Mouse (Mus musculus) midbrain, embryonic 16.5 days (tissue): ENCODE measurements around the gene Tgfbr1. TPM values are rescaled to one million over a fixed set of nuclear protein-coding genes. Genes with fewer than 3 reads are reported as not detected.

Experiments used
- ATAC-seq: fragments of 200-750 bp; cut with Nextera tagmentation; 2 replicates; pipeline ENCODE4 v1.8.0; 2017; ENCODE audit warnings: moderate TSS enrichment
- H3K27ac ChIP-seq: fragments of 300-500 bp; sonication (generic); 2 replicates; pipeline ENCODE4 v1.5.1; 2014; ENCODE audit warnings: mild to moderate bottlenecking, low read length, mixed read lengths
- H3K27me3 ChIP-seq: fragments of 300-500 bp; sonication (generic); 2 replicates; pipeline ENCODE4 v1.6.1; 2014; ENCODE audit warnings: low read depth, low read length, mixed read lengths; ENCODE audit not compliant: control insufficient read depth, insufficient read depth
- H3K36me3 ChIP-seq: fragments of 300-500 bp; sonication (generic); 2 replicates; pipeline ENCODE4 v1.6.1; 2014; ENCODE audit warnings: mild to moderate bottlenecking, low read length, moderate library complexity, mixed read lengths; ENCODE audit not compliant: control insufficient read depth, insufficient read depth
- H3K4me1 ChIP-seq: fragments of 300-500 bp; sonication (generic); 2 replicates; pipeline ENCODE4 v1.6.1; 2014; ENCODE audit warnings: mild to moderate bottlenecking, low read length, mixed read lengths; ENCODE audit not compliant: control insufficient read depth, insufficient read depth
- H3K4me2 ChIP-seq: fragments of 300-500 bp; sonication (generic); 2 replicates; pipeline ENCODE4 v1.6.1; 2014; ENCODE audit warnings: mild to moderate bottlenecking, low read length, mixed read lengths
- H3K4me3 ChIP-seq: fragments of 300-500 bp; sonication (generic); 2 replicates; pipeline ENCODE4 v1.5.1; 2014; ENCODE audit warnings: low read depth, mild to moderate bottlenecking, low read length, moderate library complexity, mixed read lengths
- H3K9ac ChIP-seq: fragments of 300-500 bp; sonication (generic); 2 replicates; pipeline ENCODE4 v1.6.1; 2014; ENCODE audit warnings: low read depth, low read length, mixed read lengths
- H3K9me3 ChIP-seq: fragments of 300-500 bp; sonication (generic); replicated peaks from 2 replicates; pipeline ENCODE4 v1.6.1; 2014; ENCODE audit warnings: mild to moderate bottlenecking, low read length, mixed read lengths; ENCODE audit not compliant: control insufficient read depth, poor library complexity, severe bottlenecking
- WGBS: fragments of 180-500 bp; shearing (Covaris S2); extraction: QIAGEN DNeasy Blood & Tissue Kit; methylation state at CpG from one replicate; pipeline ENCODE4 v1.1.7; 2014; 5-methylcytosine and 5-hydroxymethylcytosine counted together
- polyA plus RNA-seq: library from polyadenylated mRNA; unstranded; fragments of >200 nt; fragmentation: Nextera tagmentation; extraction: Ambion mirVana; gene quantifications from 2 replicates; pipeline ENCODE4 v1.2.1, GENCODE M21; 2015

Tgfbr1 gene
- polyA plus RNA-seq: 30.2 and 37.8 TPM in 2 replicates

DNA sequence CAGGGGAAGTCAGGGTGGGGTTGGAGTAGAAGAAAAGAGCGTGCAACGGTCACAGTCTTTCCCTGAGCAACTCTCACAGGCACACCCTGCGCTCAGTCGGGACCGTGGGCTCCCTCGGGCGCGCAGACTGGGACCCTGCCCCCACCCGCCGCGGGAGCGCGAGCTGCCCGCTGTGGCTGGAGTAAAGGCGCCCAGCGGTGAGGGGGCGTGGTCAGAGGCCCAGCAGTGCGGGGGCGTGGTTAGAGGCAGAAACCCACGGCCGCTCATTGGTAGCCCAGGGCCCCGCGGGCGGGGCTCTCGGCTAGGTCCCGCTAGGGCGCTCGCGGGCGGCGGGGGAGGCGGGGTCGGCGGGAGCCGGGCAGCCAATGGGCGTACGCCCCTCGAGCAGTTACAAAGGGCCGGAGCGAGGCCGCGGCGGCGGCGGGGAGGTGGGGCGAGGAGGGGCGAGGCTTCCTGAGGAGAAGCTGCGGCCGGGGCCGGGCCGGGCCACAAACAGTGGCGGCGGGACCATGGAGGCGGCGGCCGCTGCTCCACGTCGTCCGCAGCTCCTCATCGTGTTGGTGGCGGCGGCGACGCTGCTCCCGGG is at the start of gene Tgfbr1:
Tgfbr1 (plus strand) TSS at position 420 of the 586 bp plus-strand sequence.
- ATAC-seq: peak; percentile 97
- peaks cover 24% of the 10 kb centered on the region for H3K4me1 ChIP-seq
- 0% methylated on average over 47 of the region's 65 CpGs for WGBS
- no peaks in the 10 kb centered on the region for H3K36me3 ChIP-seq
- H3K27ac ChIP-seq: peak within 1 kb of the TSS; percentile 87
- peak within 1 kb of the TSS; percentile 96 for H3K4me2 ChIP-seq
- no peaks in the 10 kb centered on the region for H3K9me3 ChIP-seq
- no peaks in the 10 kb centered on the region for H3K27me3 ChIP-seq
- H3K9ac ChIP-seq: peak within 1 kb of the TSS; percentile 90
- peak within 1 kb of the TSS; percentile 79 for H3K4me3 ChIP-seq

DNA sequence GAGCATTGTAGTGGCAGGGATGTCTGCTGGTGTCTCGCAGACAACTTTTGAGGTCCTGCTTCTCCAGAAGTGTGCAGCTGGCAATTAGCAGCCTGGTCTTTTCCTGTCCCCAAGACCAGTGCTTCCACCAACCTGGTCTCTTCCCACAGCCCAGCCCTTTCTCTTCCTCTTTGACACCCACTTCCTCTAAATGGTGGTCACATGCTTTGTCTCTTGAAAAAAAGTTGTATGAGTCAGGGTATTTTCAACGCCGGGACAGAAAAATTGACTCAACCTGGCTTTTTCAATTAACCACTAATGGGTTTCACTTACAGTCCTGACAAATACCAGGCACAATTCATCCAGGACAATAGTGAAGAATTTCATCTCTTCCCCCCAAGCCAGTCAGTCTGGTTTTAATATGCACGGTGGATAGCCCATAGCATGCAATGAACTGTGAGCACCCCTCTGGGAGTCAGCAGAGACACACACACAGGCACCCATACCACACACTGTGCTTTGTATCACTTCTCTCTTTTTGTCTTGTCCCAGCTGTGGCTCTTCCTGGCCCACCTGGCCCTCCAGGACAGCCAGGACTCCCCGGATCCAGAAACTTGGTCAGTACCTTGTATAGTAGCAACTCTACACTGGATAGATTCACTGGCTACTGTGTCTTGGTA is 49.6 kb upstream of the Tgfbr1 start:
- WGBS: 78% methylated on average over 5 of the region's 5 CpGs
- H3K4me1 ChIP-seq: no peaks in the 10 kb centered on the region
- no peak overlapping the region for H3K9ac ChIP-seq
- H3K27me3 ChIP-seq: no peaks in the 10 kb centered on the region
- H3K9me3 ChIP-seq: no peaks in the 10 kb centered on the region; the same call in 1 of the 2 replicates
- H3K27ac ChIP-seq: no peak overlapping the region
- peaks cover 7% of the 10 kb centered on the region; the same call in 1 of the 2 replicates for H3K36me3 ChIP-seq
- no peak for ATAC-seq
- H3K4me2 ChIP-seq: no peak overlapping the region
- H3K4me3 ChIP-seq: no peak overlapping the region

DNA sequence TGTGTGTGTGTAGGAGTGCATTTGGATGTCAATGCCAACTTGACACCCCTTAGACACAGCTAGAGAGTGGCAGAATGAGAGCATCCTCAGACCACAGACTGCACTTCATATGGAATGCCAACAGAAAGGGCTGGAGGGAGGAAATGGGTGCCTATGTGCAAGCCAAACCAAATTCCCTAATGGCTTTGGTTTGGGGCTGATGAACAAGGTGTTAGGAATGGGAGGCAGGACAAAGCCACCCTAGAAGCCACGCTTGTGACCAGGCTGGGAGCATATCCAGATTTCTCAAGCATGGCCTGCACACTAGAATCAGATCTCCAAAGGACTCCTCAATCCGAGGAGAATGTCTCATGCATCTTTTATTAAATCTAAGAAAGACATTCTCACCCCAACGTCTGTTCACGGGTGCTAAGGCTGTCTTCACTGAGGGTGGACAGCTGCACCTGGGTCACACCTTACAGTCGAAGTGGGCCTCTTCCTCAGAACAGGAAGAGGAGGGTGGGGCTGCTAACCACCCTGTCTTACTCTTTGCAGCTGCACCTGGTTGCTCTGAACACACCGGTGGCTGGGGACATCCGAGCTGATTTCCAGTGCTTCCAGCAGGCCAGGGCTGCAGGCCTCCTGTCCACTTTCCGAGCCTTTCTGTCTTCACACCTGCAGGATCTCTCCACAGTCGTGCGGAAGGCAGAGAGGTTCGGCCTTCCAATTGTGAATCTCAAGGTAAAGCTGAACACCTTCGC is 43.0 kb upstream of the Tgfbr1 start:
- Histone ChIP-seq H3K4me1 (no peaks in the 10 kb centered on the region), H3K4me2 (no peak overlapping the region), H3K36me3 (no peaks in the 10 kb centered on the region), H3K9ac (no peak overlapping the region), H3K9me3 (no peaks in the 10 kb centered on the region), H3K4me3 (no peak overlapping the region), H3K27me3 (no peaks in the 10 kb centered on the region), H3K27ac (no peak overlapping the region)
- no peak for ATAC-seq
- WGBS: 89% methylated on average over 12 of the region's 12 CpGs

DNA sequence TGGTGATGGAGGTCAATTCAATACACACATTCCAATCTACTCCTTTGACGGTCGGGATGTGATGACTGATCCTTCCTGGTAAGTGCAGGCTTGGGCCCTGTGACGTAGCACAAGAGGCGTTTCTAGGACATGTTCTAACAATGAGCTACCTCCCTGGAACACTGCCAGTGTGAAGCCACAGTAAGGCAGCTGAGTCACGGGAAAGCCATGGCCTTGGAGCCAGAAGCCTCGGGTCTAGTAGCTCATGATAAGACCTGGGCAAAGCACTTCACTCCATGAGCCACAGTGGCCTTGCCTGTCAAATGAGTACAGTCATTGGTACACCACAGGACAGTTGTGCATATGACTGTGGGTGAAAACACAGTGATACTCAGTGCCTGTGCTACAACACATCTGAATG is 42.2 kb upstream of the Tgfbr1 start:
- Histone ChIP-seq H3K4me3 (no peak overlapping the region), H3K36me3 (no peaks in the 10 kb centered on the region), H3K27ac (no peak overlapping the region), H3K9me3 (no peaks in the 10 kb centered on the region), H3K4me2 (no peak overlapping the region), H3K27me3 (no peaks in the 10 kb centered on the region), H3K4me1 (no peaks in the 10 kb centered on the region), H3K9ac (no peak overlapping the region)
- ATAC-seq: no peak
- WGBS: 76% methylated on average over 6 of the region's 6 CpGs

DNA sequence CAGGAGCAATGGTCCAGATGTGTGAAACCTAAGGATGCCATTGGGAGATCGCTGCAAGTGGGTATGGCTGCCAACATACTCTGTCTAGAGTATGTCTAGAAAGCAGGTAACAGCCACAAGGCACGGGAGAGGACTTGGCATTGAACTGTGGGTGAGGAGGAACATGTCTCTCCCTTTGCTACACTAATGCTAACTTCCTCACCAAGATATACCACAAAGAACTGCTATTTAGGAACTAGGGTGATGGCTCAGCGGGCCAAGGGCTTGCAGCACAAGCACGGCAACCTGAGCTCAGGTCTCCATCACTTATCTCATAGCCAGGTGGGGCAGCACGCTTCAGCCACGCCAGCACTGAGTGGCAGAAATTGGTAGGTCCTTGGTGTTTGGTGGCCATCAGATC is 41.6 kb upstream of the Tgfbr1 start:
- WGBS: 95% methylated on average over 6 of the region's 6 CpGs
- no peaks in the 10 kb centered on the region for H3K9me3 ChIP-seq
- no peaks in the 10 kb centered on the region for H3K36me3 ChIP-seq
- H3K4me1 ChIP-seq: no peaks in the 10 kb centered on the region
- H3K4me2 ChIP-seq: no peak overlapping the region
- H3K4me3 ChIP-seq: no peak overlapping the region
- no peak overlapping the region for H3K9ac ChIP-seq
- no peaks in the 10 kb centered on the region for H3K27me3 ChIP-seq
- H3K27ac ChIP-seq: no peak overlapping the region
- no peak for ATAC-seq

DNA sequence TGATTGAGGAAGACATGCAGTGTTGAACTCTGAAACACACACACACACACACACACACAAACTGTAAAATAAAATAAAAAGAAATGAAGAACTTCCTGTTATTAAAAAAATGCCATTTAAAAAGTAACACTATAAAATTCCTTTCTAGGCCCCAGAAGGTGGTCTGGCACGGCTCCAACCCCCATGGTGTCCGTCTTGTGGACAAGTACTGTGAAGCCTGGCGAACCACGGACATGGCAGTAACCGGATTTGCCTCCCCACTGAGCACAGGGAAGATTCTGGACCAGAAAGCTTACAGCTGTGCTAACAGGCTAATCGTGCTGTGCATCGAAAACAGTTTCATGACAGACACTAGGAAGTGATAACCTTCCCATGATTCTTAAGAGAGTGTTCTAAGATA is 41.1 kb upstream of the Tgfbr1 start:
- ATAC-seq: no peak
- Histone ChIP-seq H3K4me1 (no peaks in the 10 kb centered on the region), H3K27me3 (no peaks in the 10 kb centered on the region), H3K36me3 (no peaks in the 10 kb centered on the region), H3K4me2 (no peak overlapping the region), H3K9ac (no peak overlapping the region), H3K27ac (no peak overlapping the region), H3K4me3 (no peak overlapping the region), H3K9me3 (no peaks in the 10 kb centered on the region)
- WGBS: 69% methylated on average over 7 of the region's 7 CpGs

DNA sequence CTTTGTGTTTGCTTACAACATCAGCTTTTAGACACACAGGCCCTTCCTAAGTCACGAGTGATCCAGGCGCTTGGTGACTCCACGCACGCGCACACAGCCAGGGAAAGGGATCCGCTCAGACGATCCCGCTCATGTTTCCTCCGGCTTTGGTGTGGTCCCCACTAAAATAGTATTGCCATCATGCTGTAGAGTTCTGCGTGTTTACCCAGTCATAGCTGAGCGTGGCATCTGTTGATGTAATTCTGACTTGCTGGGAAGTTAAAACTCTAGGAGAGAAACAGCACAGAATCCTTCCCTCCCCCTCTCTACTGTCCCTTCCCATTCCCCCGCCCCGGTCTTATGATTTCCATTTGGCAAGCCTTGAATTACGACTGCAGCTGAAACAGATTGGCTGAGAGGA is 40.3 kb upstream of the Tgfbr1 start:
- no peaks in the 10 kb centered on the region for H3K9me3 ChIP-seq
- no peak for ATAC-seq
- H3K4me2 ChIP-seq: no peak overlapping the region
- no peak overlapping the region for H3K27ac ChIP-seq
- no peaks in the 10 kb centered on the region for H3K27me3 ChIP-seq
- no peaks in the 10 kb centered on the region for H3K4me1 ChIP-seq
- no peaks in the 10 kb centered on the region for H3K36me3 ChIP-seq
- no peak overlapping the region for H3K9ac ChIP-seq
- H3K4me3 ChIP-seq: no peak overlapping the region
- 76% methylated on average over 14 of the region's 14 CpGs for WGBS

DNA sequence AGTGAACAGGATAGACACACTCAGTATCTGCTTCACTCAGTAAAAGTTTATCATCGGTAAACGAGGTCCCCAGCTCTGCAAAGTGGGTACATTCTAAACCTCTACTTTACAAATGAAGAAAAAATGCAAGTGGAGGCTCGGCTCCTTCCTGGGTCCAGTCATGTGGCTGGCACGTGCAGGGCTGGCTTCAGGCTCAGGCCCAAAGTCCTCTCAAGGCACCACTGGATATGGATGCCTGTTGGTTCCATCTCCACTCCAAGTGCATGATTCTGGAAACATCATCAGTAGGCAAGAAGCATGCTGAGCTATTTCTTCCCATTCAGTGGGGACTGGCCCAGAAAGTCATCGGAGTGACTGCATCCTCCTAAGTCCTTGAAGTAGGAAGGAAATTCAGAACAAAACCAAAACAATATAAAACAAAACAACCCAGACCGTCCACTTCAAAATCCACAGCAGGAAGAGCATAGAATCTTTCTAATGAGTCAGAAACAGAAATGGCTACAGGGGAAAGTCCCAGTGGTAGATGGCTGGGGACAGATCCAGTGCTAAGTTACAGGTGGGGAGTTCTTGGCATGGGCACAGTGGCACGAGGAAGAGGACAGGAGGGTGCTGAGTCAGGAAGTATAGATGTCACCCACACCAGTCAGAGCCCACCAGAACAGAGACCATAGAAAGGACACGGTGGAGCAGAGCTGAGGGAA is 39.2 kb upstream of the Tgfbr1 start:
- 92% methylated on average over 8 of the region's 8 CpGs for WGBS
- H3K27ac ChIP-seq: no peak overlapping the region
- ATAC-seq: no peak
- H3K9me3 ChIP-seq: no peaks in the 10 kb centered on the region
- H3K36me3 ChIP-seq: no peaks in the 10 kb centered on the region
- no peak overlapping the region for H3K4me2 ChIP-seq
- H3K9ac ChIP-seq: no peak overlapping the region
- H3K4me3 ChIP-seq: no peak overlapping the region
- no peaks in the 10 kb centered on the region for H3K4me1 ChIP-seq
- no peaks in the 10 kb centered on the region for H3K27me3 ChIP-seq
